Mouse (Mus musculus) frontal cortex, adult (tissue): ENCODE data around the gene Cd36.

Source experiments
- ATAC-seq: cut with Nextera tagmentation; 2 replicates; pipeline ENCODE4 v1.9.2; 2017; ENCODE audit warnings: mild to moderate bottlenecking, moderate library complexity, mixed read lengths; ENCODE audit not compliant: low TSS enrichment

Gene Cd36

DNA sequence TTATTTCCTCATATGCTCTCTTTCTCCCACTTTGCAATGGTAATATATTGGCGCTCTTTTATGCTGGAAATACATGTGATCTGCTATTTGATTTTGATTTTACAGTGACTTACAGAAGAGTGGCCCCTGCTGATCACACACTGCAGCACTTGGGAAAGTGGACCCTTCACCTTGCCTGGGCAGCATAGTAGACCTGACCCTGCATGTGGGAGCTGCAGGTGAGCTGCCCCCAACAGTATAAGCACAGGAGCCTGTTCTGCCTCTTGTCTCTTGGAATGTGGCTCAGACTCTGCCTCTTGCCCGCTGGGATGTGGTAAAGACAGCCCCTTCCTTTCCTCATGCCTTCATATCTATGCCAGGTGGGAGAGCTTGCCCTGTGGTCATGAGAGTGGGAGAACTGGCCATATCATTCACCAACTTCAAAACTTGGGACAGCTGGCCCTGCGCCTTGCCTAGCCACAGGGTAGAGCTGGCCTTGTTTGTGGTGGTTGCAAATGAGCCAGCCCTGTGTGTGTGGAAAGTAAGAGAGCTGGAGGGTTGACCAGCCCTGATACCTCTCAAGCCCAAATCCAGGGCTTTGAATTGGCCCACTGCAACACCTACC, 81.7 kb downstream of the Cd36 start:
- no peak for ATAC-seq

- no peak for ATAC-seq
Observed at GRCm38 (mm10) chr5:17776571-17776970, 112.0 kb downstream of the Cd36 start.

DNA sequence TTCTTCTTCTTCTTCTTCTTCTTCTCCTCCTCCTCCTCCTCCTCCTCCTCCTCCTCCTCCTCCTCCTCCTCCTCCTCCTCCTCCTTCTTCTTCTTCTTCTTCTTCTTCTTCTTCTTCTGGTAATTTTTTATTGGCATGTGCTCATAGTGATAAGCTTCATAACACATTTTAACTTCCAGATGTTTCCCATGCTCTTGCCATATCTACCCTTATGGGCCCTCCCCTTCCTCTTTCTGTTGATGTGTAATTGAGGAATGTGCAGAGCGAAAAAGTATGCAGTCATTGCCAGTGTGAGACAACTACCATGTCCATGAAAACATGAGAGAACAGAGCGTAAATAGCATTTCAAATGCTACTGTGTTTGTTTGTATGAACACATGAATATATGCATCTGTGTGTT, 118.3 kb downstream of the Cd36 start:
- ATAC-seq = no peak

GRCm38 (mm10) chr5:17766006-17766677, 122.5 kb downstream of the Cd36 start:
- peak; percentile 95 for ATAC-seq

DNA sequence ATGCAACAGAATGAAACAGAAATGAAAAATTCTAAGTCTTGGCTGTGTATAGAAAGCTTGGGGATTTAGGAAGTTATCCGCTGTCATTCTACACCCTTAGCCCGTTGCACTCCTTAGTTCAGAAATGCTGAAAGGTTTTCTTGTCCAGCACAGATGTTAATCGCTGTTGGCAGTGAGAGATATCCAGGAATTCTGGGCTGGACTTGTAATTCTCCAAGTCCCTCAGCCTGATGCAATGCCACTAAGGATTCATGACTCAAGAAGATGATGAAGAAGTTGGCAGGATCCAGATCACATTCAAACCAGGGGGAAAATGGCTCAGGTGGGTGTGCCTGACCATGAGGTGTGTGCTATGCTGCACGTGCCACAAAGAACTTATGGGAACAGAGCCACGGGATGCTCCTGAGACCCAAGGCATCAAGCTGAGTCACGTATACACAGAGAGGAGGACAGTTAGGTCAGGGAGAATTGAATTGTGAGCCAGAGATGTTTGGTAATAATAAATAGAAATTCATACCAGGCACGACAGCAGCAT, 135.1 kb downstream of the Cd36 start:
- ATAC-seq = no peak

DNA sequence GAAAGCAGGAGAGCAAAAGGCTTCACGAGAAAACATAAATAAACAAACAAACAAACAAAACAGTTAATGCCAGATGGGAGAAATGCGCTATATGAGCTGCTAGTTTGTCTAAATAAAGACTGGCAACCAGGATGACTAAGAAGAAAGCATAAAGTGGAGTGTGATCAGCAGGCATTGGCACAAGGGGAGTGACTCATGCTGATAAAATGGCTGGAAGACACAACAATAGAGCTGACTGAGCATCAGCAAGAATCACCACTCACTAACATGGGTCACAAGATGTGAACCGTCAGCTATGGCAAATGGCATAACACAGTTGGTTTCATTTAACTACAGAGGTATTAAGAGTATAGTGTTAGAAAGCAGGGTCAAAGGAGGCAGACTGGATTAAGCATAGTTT, 140.3 kb downstream of the Cd36 start:
- no peak for ATAC-seq

GRCm38 (mm10) chr5:17747143-17747542, 141.5 kb downstream of the Cd36 start:
- no peak for ATAC-seq

DNA sequence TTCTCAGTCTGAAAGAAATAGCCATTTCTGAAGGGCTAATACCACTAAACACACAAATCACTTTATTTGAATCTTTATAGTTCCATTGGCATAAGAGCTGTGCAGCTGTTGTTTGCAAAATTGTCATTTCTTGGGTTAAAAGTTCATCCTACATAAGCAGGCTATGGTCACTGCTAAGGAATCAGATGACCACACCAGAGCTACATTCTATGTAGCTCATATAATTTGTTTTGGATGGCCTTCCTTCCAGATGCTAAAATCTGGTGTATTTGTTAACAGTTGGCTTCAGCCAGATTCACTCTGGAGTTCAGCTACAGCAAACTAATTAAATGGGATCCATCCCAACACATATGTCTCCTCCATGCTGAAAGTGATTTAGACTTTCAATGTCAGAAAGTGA, 142.1 kb downstream of the Cd36 start:
- ATAC-seq = no peak

DNA sequence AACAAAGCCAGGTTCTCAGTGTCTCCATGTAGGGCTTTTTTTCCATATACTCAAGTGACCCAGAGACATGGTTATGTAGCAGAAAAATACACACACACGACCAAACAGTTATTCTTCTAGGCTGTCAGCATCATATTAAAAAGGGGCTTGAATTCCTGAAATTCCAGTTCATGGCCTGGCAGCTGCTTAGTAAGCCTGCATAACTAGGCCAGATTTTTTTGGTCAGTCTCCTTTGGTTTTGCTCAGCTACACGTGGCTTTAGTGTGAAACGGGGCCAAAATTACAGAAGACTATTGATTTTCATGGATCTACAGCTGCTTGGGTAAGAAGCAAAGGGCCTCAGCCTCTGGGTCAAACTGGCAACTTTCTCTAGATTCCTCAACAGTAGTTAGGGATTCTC, 148.8 kb downstream of the Cd36 start:
- no peak for ATAC-seq
